Mouse (Mus musculus) c-Kit-negative CD71-positive TER-119-positive erythroid progenitor cells, embryonic 14.5 days (primary cell): ENCODE data around the gene Tomm34.
A peak's percentile ranks its signal among the peaks of the same experiment; 100 is the strongest.
"Not testable (repeated sequence)": the region's sequence is repeated elsewhere in the genome, so short reads cannot be mapped to it uniquely, and the experiment has no call there.

Experiments used
- DNase-seq: peaks from one replicate; pipeline ENCODE4 v3.0.0-alpha.2; 2013; ENCODE audit warnings: low read depth, low spot score

The Tomm34 gene

DNA sequence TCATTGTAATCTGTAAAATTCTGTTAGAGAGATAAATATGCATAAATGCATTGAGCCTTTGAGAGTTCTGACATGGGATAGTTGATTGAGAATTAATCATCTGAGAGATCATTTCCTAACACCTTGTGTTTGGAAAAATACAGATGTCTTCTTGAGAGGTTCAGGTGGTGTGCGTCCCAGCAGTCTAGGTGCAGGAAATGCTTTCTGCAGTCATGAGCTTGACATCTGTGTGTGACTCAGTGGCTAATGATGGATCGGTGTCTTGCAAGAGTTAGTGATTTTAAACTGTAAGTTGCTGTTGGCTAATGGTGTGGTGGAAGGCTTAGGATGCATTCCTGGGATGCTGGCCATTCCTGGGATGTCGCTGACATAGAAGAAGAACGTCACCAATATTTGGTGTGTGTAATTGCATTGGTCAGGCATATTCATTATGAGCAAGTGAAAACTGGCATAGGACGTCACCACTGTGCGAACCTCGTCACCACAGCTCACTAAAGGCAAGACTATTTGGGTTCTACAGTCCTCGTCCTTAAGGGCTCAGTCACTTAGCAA lies 6.0 kb upstream of the Tomm34 start:
- no peak for DNase-seq

DNA sequence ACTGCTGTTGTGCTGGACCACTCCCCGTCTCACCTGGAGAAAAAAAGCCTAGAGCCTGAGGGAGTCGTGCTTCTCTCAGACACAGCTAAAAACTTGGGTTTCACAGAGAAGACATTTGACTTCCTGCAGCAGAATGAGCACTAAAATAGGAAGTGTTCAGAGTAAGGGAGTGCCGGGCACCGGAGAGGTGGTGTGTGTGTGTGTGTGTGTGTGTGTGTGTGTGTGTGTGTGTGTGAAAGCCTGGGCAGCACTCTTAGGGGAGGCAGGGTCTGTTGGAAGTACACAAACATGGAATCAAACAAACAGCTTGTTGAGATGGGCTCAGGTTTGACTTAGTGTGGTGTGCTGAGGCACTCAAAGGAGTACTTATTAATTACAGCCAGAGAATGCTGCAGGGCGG lies 4.1 kb upstream of the Tomm34 start:
- DNase-seq, result no peak

DNA sequence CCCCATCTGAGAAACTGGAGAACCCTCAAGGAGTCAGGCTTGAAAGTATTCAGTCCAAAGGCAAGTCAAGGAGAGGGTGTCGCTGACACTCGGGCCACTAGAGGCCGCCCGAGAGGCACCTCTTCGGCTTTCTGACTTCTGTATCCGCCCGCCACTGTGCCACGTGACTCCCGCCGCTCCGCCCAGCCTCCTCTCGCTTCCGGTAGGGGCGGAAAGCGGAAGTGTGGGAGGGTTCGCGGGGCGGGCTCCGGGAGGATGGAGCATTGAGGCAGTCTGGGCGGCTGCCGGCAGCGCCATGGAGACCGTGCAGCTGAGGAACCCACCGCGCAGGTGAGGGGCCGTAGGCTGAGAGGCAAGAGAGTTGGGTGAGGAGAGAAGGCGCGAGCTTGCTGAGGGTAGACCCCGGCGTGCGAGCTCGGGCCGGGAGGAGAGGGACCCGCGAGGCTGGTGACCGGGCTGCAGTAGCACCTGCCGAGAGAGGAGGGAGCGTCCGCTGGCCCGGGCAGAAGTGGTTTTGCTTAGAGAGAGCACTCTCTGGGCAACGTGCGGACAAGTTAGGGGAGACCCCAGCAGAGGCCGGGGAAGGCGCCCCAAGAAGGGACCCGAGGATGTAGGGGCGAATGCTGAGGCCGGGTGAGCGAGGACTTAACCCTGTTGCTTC lies 3.1 kb upstream of the Tomm34 start:
- peak; percentile 95 for DNase-seq

DNA sequence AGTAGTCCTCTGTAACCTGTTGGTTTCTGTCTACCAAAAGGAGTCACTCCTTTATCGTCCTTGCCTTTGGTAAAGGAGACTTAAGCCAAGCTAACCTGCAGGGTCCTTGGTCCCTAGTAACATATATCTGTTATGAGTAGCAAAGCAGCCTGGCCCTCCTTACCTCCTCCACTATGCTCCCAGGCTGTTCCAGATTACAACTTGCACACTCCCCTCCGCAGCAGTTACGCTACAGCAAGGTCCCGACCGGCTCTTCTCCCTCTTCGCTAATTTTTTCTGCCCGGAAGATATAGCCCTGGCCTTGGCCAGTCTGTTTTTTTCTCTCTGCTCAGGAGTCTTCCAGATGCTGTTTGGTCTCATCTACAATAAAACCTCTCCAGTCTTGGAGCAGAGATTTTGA lies 2.2 kb upstream of the Tomm34 start:
- no peak for DNase-seq

DNA sequence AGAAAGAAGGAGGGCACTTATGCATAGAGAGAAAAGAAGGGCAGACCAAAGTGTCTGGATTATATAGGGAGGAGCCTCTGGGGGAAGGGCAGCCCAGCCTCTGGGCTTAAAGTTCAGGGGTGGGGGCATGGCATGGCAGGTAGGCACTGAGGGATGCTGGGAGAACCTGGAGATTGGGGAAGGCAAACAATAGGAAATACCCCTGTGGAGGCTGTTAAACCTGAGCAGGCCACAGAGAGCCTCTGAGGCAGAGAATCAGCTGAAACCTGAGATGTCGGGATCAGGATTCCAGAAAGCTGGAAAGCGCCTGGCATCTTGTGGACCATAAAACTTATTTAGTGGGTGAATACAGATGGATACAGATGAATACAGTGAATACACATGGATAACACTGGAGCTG lies 1.1 kb upstream of the Tomm34 start:
- DNase-seq, result no peak

DNA sequence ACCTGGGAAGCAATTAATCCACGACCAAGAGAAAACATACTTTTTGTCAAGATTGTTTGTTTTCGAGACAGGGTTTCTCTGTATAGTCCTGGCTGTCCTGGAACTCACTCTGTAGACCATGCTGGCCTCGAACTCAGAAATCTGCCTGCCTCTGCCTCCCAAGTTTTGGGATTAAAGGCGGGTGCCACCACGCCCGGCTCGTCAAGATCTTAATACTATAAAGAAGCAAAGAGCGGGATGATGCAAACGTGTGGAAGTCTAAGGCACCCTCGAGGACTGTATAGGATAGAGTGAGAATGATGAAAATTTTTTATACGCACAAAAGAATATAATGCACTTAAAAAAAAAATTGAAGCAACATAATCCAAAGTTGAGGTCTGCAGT lies 460 bp upstream of the Tomm34 start:
- DNase-seq, result not testable (repeated sequence)

DNA sequence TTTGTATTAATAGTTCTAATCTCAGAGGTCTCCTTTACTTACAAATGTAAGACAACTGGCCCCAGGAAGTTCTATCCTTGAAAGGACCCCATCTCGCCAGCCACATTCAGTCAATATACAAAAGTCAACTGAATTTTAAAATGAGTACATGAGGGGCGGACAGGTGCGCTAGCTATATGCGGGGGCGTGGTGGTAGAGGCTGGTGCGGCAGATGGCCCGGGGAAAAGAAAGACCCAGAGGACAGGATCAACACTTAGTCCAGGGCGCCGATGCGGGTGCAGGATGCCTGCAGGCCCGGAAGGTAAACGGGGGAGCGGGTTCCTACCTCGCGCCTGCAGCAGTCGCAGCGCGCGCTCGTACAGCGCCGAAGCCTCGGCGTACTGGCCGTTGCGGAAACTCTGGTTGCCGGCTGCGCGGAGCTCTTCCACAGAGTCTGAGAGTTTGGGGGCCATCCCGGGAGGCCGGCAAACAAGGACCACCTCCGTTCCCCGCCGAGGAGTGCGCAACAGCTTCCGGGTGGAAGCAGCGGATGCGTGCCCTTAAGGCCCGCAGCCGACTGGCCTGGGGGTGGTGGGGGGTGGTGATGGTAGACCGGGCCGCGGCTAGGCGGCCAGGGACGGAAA lies 716 bp downstream of the Tomm34 start, which contains the start of gene Stk4:
Gene Stk4 (plus strand): TSS at position 181 of the 623 bp plus-strand sequence.
- DNase-seq, result no peak

DNA sequence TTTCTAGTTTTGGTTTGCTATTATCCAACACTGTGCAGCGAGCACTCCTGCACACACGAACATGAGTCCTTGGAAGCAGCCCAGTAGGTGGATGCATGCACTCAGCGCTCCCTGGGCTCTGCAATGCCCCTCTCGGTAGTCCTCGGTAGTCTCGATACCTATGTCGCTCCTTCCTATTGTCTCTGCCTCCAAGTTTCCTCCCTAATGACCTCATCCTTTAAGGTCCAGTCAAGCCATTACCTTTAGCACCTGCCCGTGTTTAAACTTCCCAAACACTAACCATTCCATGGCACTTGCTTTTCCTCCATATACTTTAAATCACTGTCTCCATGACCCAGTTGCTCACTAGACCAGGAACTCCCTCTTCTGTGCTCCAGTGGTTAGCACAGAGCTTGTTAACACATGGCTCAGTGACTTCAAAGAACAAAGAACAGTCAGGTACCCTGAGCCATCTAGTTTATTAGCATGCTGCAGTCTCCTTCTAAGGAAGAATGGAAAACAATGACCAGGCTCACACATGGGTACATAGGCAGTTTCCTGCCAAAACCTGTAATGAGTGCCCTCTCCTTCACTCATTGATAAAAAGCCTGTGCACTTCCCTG lies 11.2 kb downstream of the Tomm34 start:
- no peak for DNase-seq

DNA sequence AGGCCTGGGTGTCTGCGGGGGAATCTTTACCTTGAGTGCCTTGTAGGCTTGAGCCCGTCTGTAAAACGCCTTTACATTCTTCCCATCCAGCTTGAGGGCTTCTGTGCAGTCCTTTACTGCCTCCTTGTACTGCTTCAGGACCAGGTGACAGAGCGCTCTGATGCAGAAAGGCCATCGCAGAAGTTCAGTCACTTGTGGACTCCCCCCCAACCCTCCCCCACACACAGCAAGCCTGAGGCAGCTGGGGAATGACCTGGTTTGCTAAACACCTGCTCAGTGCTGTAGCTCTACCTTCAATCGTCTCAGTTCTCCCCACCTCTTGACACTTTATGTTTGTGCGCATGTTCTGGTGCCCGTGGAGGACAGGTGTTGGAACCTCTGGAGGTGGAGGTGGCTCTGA lies 16.3 kb downstream of the Tomm34 start:
- no peak for DNase-seq

DNA sequence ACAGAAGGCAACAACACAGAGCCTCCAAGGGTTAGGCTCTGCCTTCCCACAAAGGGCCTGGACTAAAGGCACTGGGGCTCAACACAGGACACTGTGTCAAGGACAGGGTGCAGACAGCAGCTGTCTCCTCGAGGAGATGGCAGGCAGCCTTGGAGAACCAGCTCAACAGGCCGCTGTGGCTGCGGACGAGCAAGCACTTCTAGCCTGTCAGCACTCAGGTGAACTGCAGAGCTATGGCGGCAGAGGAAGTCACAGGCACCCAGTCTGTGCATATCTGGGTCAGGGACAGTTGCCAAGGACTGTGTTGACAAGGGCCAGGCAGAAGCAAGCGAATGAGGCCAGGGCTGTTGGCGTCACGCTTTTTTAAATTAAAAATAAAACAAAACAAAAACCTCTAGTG lies 17.2 kb downstream of the Tomm34 start:
- no peak for DNase-seq

DNA sequence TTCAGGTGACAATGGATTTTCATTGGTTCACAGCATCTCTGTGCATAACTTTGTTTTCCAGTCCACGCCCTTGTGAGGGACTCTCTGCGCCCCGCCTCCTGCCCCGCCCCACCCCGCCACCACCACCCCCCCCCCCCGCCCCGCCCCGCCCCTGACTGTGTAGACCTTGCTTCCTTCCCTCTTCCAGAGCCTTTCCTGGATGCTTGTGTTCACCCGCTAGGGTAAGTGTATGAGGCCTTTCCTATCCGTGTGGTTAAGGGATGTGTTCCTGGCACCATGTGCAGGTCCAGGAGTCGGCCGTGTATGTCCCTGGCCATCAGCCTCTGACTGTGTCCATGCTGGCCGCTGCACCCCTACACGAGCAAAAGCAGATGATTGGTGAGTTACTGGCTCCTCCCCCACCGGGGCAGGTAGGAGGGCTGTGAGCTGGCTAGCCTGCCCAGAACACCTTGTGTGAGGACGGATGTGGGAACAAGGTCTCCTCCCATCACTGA lies 23.7 kb downstream of the Tomm34 start:
- no peak for DNase-seq

DNA sequence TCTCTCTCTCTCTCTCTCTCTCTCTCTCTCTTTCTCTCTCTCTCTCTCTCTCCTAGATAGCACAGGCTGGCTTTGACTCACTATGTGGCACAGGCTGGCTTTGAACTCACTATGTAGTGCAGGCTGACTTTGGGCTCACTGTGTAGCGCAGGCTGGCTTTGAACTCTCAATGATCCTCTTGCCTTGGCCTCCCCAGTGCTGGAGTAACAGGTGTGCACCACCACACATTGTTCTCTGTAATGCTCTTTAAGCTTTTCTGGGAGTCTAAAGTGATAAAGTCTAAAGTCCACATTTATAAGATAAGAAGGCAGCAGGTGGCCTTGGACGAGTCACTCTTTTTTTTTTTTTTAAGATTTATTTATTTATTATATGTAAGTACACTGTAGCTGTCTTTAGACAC lies 29.4 kb downstream of the Tomm34 start:
- DNase-seq, result no peak

DNA sequence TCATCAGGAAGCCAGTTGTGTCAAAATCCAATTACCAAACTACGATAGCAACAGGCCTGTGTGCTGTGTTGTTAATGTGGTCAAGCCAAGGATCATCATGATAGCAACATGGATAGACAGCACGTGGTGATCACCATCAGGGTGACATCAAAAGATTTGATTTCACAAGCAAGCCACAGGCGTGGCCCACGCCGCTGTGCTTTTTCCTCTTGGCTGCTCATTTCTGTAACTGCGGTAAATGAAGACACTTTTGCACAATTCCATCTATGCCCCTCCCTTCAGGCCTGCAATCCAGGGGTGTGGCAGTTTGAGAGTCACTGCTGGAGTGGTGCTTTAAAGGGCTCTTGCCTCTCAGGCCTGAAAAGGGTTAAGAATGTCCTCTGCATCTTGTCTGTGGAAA lies 30.0 kb downstream of the Tomm34 start:
- DNase-seq, result no peak

DNA sequence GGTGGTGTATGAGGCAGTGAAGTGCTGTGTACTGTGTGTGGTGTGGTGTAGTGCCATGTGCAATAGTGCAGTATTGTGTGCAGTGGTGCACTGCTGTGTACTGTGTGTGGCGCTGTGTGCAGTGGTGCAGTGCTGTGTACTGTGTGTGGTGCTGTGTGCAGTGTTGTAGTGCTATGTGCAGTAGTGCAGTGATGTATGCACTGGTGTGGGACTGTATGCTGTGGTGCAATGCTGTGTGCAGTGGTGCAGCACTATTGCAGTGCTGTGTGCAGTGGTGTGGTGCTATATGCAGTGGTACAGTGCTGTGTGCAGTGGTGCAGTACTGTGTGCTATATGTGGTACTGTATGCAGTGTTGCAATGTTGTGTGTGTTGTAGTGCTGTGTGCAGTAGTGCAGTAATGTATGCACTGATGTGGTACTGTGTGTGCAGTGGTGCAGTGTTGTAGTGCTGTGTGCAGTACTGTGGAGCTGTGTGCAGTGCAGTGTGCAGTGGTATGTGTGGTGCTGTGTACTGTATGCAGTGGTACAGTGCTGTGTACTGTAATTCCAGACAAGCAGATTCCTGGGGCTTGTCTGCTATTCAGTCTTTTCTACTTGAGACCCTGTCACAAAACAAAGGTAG lies 32.5 kb downstream of the Tomm34 start:
- no peak for DNase-seq

DNA sequence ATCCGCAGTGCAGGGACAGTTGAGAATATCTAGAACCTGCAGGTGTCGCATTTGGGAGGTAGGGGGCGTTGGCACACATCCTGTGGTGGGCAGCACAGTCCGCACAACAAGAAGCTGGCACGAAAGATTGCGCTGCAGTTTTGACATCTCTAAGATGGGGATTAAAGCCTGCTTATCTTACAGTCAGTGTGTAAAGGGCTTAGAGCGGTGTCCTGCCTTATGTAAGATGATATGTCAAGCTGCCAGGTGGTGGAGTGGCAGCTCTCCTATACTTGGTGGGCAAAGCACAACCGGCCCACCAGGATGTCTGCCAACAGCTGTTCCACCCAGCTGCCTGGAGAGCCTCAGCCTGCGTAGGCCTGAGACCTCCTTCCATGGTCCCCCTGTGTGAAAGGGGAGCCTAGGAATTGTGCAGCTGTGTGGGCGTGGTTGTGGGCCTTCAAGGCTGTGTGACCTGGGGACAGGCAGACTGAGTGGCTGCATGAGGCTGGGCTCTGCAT lies 34.4 kb downstream of the Tomm34 start:
- no peak for DNase-seq

DNA sequence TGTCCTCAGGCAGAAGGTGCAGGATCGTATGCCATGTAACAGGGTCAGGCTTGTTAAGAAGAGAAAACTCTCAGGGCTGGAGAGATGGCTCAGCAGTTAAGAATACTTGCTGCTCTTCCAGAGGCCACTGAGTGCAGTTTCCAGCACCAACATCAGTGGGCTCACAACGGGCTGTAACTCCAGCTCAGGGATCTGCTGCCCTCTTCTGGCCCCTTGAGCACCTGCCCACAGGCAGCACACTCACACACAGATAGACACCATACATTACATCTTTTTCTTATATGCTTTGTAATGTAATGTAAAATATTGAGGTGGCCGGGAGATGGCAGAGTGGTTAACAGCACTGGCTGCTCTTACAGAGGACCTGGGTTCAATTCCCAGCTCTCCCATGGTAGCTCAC lies 38.0 kb downstream of the Tomm34 start:
- no peak for DNase-seq

DNA sequence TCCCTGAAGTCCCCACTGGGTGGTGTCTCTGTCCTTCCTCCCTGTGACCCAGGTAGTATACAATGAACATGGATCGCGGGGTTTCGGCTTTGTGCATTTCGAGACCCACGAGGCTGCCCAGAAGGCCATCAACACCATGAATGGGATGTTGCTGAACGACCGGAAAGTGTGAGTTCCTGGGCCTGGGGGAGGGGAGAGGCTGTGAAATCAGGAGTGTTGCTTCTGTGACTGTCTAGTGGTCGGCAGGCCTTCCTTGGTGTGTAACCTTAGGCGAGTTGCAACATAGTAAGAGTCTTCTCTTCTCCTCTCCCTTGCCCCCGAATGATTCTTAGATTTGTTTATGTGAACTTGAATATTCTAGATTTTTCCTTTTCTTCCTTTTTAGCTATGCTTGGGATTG lies 39.8 kb downstream of the Tomm34 start:
- DNase-seq, result no peak

DNA sequence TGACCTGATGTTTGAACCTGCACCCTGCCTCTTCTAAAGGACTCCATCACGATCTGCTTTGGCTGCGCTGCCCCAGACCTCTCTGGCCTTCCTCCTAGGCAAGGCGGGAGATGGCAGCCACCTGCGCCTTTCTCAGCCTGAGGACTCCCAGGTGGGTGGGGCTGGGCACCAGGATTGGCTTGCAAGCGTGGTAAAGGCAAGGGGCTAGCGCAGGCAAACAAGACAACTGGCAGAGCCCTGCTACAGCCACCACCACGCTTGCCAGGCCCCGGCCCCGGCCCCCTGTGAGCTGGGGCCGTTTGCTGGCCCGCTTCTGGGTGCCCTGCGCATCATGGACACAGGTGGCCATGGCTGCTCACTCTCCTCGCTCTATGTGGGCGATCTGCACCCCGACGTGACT lies 45.8 kb downstream of the Tomm34 start, which contains the start of gene Pabpc1l:
Gene Pabpc1l (plus strand): TSS at position 301 of the 400 bp plus-strand sequence.
- DNase-seq, result no peak

DNA sequence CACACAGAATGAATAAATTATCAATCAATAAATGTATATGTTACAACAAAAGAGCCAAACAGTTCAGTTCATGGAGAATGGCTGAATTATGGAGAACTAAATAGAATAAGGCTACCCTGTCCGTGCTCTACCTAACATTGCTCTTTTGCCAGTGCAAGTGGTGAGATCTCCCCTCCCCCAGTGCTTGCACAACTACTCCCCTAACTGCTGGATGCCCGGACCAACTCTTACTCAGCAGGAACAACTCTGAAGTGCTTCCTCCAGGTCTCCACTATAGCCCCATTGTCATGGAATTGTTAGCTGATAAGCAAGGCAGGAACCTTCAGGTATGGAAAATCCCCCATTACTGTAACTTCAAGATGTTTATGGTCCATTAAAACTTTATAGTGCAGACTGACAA lies 48.9 kb downstream of the Tomm34 start:
- DNase-seq, result no peak

DNA sequence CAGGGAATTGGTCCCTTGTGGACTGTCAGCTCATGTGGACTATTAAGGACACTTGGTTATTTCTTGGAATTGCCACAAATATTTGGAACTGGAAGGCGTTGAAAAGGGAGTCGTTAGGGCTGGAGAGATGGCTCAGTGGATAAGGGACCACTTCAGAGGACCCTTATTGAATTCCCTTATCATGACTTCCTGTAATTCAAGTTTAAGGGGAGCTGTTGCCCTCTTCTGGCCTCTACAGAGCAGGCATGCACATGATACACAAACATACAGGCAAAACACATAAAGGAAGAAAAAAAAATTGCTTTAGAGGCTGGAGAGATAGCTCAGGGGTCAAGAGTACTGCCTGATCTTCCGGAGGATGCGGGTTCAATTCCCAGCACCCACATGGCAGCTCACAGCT lies 51.0 kb downstream of the Tomm34 start:
- DNase-seq, result no peak

DNA sequence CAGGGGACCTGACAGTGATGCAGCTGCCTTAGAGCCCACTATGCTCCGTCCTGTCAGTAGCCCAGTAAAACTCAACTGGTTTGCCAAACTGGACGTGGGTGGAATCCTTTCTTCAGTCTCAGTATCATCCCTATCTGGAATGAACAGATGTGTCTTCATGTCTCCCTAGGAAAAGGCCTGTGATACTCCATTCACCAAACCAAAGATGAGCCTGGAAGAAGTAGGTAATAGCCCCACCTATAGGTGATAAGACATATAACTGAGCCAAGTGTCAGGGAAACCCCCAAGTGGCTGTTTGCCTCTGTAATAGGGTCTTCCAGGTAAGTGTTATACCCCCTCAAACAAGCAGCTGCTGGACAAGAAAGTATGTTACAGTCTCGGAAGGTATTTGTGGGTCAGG lies 52.1 kb downstream of the Tomm34 start:
- no peak for DNase-seq

DNA sequence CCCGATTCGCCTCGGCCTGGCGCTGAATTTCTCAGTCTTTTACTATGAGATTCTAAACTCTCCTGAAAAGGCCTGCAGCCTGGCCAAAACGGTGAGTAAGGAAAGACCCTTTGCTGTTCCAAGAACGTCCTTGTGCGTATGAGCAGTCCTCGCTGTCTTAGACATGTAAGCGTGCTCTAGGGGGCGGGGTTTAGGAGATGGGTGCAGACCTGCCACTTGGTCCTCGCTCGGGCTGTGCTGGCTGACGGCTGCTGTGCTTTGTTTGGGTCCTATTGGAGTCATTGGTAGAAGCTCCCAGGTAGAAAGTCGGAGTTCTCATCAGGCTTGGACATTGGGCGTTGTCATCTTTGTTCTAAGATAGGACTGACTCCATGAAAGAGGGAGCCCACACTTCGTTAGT lies 55.7 kb downstream of the Tomm34 start:
- DNase-seq, result no peak
